Mouse (Mus musculus) bone marrow, adult 2 months (tissue): ENCODE results near the gene Gpr137.

Experiments
- CTCF ChIP-seq: fragments of 200-500 bp; IDR thresholded peaks from 2 replicates; pipeline ENCODE4 v1.5.1; 2011; ENCODE audit warnings: low read length, control low read depth; ENCODE audit not compliant: control insufficient read depth, insufficient read depth
- POLR2A ChIP-seq: fragments of 200-500 bp; IDR thresholded peaks from 2 replicates; pipeline ENCODE4 v1.6.1; 2011; ENCODE audit warnings: low read depth, mild to moderate bottlenecking, control low read depth, low read length, borderline replicate concordance; ENCODE audit not compliant: control insufficient read depth

DNA sequence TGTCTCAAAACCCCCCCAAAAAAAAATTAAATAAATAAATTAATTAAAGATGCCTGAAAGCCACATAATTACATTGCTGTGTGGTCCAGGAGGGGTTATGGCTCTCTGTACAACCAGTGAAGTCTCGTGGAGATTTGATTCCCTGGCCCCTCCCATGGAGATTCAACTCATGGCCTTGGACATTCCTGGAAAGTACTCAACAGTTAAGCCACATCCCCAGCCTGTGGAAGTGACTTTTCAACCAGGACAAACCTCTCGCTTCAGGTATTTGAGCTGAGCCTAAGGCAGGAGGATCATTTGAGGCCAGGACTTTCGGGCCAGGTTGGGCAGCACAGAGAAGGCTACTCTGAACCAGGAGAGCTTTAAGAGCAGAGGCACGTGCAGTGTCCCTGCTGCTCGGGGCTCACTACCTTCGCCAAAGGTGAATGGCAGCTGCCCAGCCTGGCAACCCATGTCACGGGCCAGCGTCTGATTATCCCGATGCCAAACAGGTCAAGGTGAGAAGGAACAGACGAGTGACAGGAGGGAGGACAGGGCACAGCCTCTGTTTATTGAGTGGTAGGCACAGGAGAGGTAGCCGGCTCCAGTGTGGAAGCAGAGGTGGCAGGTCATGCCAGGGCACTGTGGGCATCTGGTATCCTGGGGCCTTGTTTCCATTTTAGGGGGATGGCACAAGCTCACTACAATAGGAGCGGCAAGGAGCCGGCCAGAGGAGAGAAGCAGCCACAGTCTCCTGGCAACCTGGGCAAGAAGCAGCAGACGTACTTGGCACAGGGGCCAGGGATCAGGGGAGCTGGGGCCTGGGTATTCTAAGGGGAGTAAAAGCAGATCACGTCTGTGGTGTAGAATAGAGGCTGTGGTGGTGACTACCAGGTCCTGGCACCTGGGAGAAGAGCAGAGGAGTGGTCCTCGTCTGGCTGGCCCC is 4.5 kb downstream of the Gpr137 start:
- TF ChIP-seq POLR2A (no peak), CTCF (no peak)
